ENCODE assay signal across 11 mouse cellular contexts in the genomic region with DNA sequence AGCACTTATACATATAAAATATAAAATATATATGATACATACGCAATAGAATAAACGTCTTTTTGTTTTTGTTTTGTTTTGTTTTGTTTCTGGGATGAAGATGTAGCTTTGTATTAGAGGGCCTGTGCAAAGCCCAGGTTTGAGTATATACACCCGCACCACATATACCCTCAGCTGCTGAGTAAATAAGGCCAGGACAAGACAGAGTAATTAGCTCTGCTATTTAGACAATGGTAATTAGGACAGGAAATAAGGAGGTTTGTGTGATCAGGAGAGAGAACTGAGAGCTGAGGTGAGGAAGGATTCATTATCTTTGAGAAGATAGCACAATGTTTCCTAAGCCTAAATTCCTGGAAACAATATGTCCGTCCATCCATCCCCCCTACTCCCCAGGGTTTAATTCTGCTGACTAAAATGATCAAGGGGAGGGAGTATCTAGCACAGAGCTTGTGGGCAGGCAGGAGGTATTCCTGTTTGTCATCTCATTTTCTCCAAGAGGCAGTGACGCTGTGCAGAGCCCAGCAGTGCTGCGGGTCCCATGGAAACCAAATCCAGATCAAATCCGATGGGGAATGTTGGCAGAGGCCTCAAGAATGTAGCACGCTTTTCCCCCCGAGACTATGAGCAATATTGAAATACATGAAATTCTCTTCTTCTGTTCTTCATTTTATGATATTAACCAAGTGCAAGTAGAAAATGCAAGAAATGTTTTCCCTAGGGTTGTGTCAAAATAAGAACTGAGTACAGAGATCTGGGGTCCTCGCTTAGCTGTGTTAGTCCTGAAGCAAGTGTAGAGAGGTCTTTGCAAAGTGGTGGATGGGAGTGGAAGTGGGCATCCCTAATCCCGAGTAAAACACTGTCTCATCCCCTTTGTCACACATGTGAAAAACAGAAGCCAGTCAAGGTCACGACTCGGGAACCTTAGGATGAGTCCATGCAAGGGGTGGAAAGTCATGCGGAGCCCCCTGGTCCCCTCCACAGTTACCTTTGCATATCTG. TPM values are rescaled to one million over a fixed set of nuclear protein-coding genes. Genes with fewer than 3 reads are reported as not detected.
DNase-seq lines count a peak whose midpoint lies in the region; ATAC-seq lines count a peak whose summit lies in the region.
"Had no signal": no experiment of that assay in that cellular context is flagged by ENCODE, and none has a peak within 500 bp of the region (broad histone marks: within the 10 kb centered on the region; RNA-seq: fewer than 3 reads in every experiment).

No protein-coding gene starts in this region.

- H3K4me3 ChIP-seq in embryonic facial prominence, embryonic 13.5 days, result no peak overlapping the region
- H3K4me3 ChIP-seq: lung, embryonic 15.5 days had no signal

- H3K27me3 ChIP-seq in embryonic facial prominence, embryonic 13.5 days, result no peaks in the 10 kb centered on the region
- H3K27me3 ChIP-seq: lung, embryonic 15.5 days had no signal

- no peak overlapping the region for H3K9ac ChIP-seq in embryonic facial prominence, embryonic 13.5 days
- H3K9ac ChIP-seq: lung, embryonic 15.5 days had no signal

- no peak overlapping the region for H3K4me2 ChIP-seq in embryonic facial prominence, embryonic 13.5 days
- H3K4me2 ChIP-seq: lung, embryonic 15.5 days had no signal

- peak overlapping the region; percentile 33; the same call in 1 of the 2 replicates for H3K27ac ChIP-seq in embryonic facial prominence, embryonic 13.5 days
- H3K27ac ChIP-seq: lung, embryonic 15.5 days had no signal

- WGBS in embryonic facial prominence, embryonic 13.5 days, result 49% methylated on average over 14 of the region's 14 CpGs

- H3K36me3 ChIP-seq in embryonic facial prominence, embryonic 13.5 days, result no peaks in the 10 kb centered on the region
- H3K36me3 ChIP-seq: lung, embryonic 15.5 days had no signal

- H3K9me3 ChIP-seq in embryonic facial prominence, embryonic 13.5 days, result no peaks in the 10 kb centered on the region
- H3K9me3 ChIP-seq: lung, embryonic 15.5 days had no signal

- H3K4me1 ChIP-seq in embryonic facial prominence, embryonic 13.5 days, result peaks cover 20% of the 10 kb centered on the region
- H3K4me1 ChIP-seq: lung, embryonic 15.5 days had no signal

- DNase-seq in layer of hippocampus, adult 18-20 months (ENCODE audit: low spot score in 2 of 2), result peak; percentile 69 to 74
- no peak for DNase-seq in layer of hippocampus, adult 9-10 months (ENCODE audit: low spot score)
- DNase-seq in layer of hippocampus, adult 9-11 months, result peak; percentile 73
- DNase-seq in right cerebral cortex, adult 2 months (ENCODE audit: low spot score in 2 of 2), result peak; percentile 63 to 70
- no peak for DNase-seq in lung, postnatal 4 days
- DNase-seq in gastrocnemius, adult 8-10 months (ENCODE audit: low spot score in 2 of 2), result no peak
- no peak for DNase-seq in urinary bladder, postnatal 10 days (ENCODE audit: low spot score)

- ATAC-seq in embryonic facial prominence, embryonic 13.5 days (ENCODE audit: insufficient number of reproducible peaks, insufficient read depth, low FRiP score, low TSS enrichment, low read depth), result 0 out of 2 replicates have a peak, but pooled peaks have one; percentile 62

RNA-seq across cellular contexts. Expression of a gene that starts 24.9 kb away (rescaled TPM):
- not detected for total RNA-seq in layer of hippocampus, adult 18-20 months (2021)
- not detected in 2 replicates for polyA plus RNA-seq in embryonic facial prominence, embryonic 13.5 days (2015; fragmentation: Nextera tagmentation; extraction: Ambion mirVana)
- total RNA-seq in gastrocnemius, adult 8-10 months (2022), result not detected
- total RNA-seq: left cerebral cortex, adult 18-20 months had no signal
- polyA plus RNA-seq: heart, embryonic 14.5 days; lung, embryonic 15.5 days had no signal

RNA-seq across cellular contexts. Expression of a gene that starts 38.2 kb away (rescaled TPM):
- total RNA-seq in layer of hippocampus, adult 18-20 months (2021), result not detected
- 0.14 and 0.17 TPM in 2 replicates for polyA plus RNA-seq in embryonic facial prominence, embryonic 13.5 days (2015; fragmentation: Nextera tagmentation; extraction: Ambion mirVana)
- not detected for total RNA-seq in gastrocnemius, adult 8-10 months (2022)
- total RNA-seq: left cerebral cortex, adult 18-20 months had no signal

RNA-seq across cellular contexts. Expression of a gene that starts 44.9 kb away (rescaled TPM):
- total RNA-seq in layer of hippocampus, adult 18-20 months (2021), result 10 to 100 TPM; 52.3 to 53.1 TPM
- 2.3 and 2.9 TPM in 2 replicates for polyA plus RNA-seq in embryonic facial prominence, embryonic 13.5 days (2015; fragmentation: Nextera tagmentation; extraction: Ambion mirVana)
- total RNA-seq in gastrocnemius, adult 8-10 months (2022), result 10 to 100 TPM; 11.3 to 17.4 (median 12.2) TPM

RNA-seq across cellular contexts. Expression of a gene that starts 50.1 kb away (rescaled TPM):
- total RNA-seq in layer of hippocampus, adult 18-20 months (2021), result 100 to 1,000 TPM; 196 to 207 TPM
- polyA plus RNA-seq in embryonic facial prominence, embryonic 13.5 days (2015; fragmentation: Nextera tagmentation; extraction: Ambion mirVana), result 169 and 173 TPM in 2 replicates
- 10 to 100 TPM; 46.2 to 72.1 (median 55.9) TPM for total RNA-seq in gastrocnemius, adult 8-10 months (2022)

RNA-seq across cellular contexts. Expression of a gene that starts 50.8 kb away (rescaled TPM):
- total RNA-seq in layer of hippocampus, adult 18-20 months (2021), result 10 to 100 TPM; 23.4 to 24.4 TPM
- polyA plus RNA-seq in embryonic facial prominence, embryonic 13.5 days (2015; fragmentation: Nextera tagmentation; extraction: Ambion mirVana), result 89.2 and 103 TPM in 2 replicates
- 1 to 10 TPM; 7.1 to 9.4 (median 8.0) TPM for total RNA-seq in gastrocnemius, adult 8-10 months (2022)

Comparison
In these comparisons a context has a peak if more than half of its experiments do, and no peak if none do; other contexts are left out.
1. DNase-seq: peak in layer of hippocampus, adult 18-20 months (2 of 2), layer of hippocampus, adult 9-11 months (single experiment) and right cerebral cortex, adult 2 months (2 of 2); none in layer of hippocampus, adult 9-10 months (single experiment), lung, postnatal 4 days (0 of 2), gastrocnemius, adult 8-10 months (0 of 2) and urinary bladder, postnatal 10 days (single experiment).